Mouse (Mus musculus) brain, embryonic 14.5 days (tissue): ENCODE measurements at regions not wholly inside any gene's neighbourhood (a gene's known extent, or its start where the extent isn't known, plus 50 kb on each side); places are given as distances from the start of the nearest gene placed in this dataset.

Experiments
- DNase-seq: peaks from one replicate; pipeline ENCODE4 v3.0.0-alpha.2; 2011; ENCODE audit warnings: low read depth
- CTCF ChIP-seq: fragments of 200-500 bp; IDR thresholded peaks from 2 replicates; pipeline ENCODE4 v1.5.1; 2012; ENCODE audit warnings: inconsistent platforms, mild to moderate bottlenecking, moderate library complexity, borderline replicate concordance; ENCODE audit not compliant: insufficient read depth, insufficient read length; ENCODE audit errors: extremely low read depth
- POLR2A ChIP-seq: fragments of 200-500 bp; IDR thresholded peaks from 2 replicates; pipeline ENCODE4 v1.6.1; 2012; ENCODE audit warnings: mild to moderate bottlenecking, inconsistent platforms, borderline replicate concordance; ENCODE audit not compliant: poor library complexity, insufficient read depth, insufficient read length, severe bottlenecking; ENCODE audit errors: extremely low read depth

- no peak for TF ChIP-seq CTCF
- TF ChIP-seq POLR2A: no peak
- no peak for DNase-seq
Observed at GRCm38 (mm10) chr3:50574388-50574787, 131.0 kb upstream of the Slc7a11 start.

GRCm38 (mm10) chr3:50570027-50570426 is 126.6 kb upstream of the Slc7a11 start:
- DNase-seq: no peak
- TF ChIP-seq CTCF: no peak
- no peak for TF ChIP-seq POLR2A

GRCm38 (mm10) chr3:50569565-50569964 is 126.2 kb upstream of the Slc7a11 start:
- peak; percentile 66 for DNase-seq
- TF ChIP-seq POLR2A (no peak), CTCF (no peak)

- TF ChIP-seq POLR2A (no peak), CTCF (no peak)
- no peak for DNase-seq
Observed at GRCm38 (mm10) chr3:50554150-50554549, 110.7 kb upstream of the Slc7a11 start.

GRCm38 (mm10) chr3:50548568-50548967 is 105.2 kb upstream of the Slc7a11 start:
- TF ChIP-seq POLR2A (no peak), CTCF (no peak)
- DNase-seq: no peak

- TF ChIP-seq CTCF (no peak), POLR2A (no peak)
- peak; percentile 51 for DNase-seq
Observed at GRCm38 (mm10) chr3:50530654-50531053, 87.2 kb upstream of the Slc7a11 start.

- TF ChIP-seq POLR2A (no peak), CTCF (no peak)
- no peak for DNase-seq
Observed at GRCm38 (mm10) chr3:50524006-50524405, 80.6 kb upstream of the Slc7a11 start.

- TF ChIP-seq CTCF (no peak), POLR2A (no peak)
- DNase-seq: no peak
Observed at GRCm38 (mm10) chr3:50507211-50507610, 63.8 kb upstream of the Slc7a11 start.
